Mouse (Mus musculus) forebrain, embryonic 16.5 days (tissue): Measurements from ENCODE around the gene AC153137.1. TPM values are rescaled to one million over a fixed set of nuclear protein-coding genes. Genes with fewer than 3 reads are reported as not detected.

ENCODE experiments used
- ATAC-seq: fragments of 200-750 bp; cut with Nextera tagmentation; 2 replicates; pipeline ENCODE4 v1.8.0; 2017; ENCODE audit warnings: mild to moderate bottlenecking, moderate library complexity
- H3K27ac ChIP-seq: fragments of 300-500 bp; sonication (generic); 2 replicates; pipeline ENCODE4 v1.5.1; 2014; ENCODE audit warnings: low read length, control low read depth
- H3K27me3 ChIP-seq: fragments of 300-500 bp; sonication (generic); replicated peaks from 2 replicates; pipeline ENCODE4 v1.6.1; 2014; ENCODE audit warnings: low read length; ENCODE audit not compliant: control insufficient read depth, insufficient read depth
- H3K36me3 ChIP-seq: fragments of 300-500 bp; sonication (generic); 2 replicates; pipeline ENCODE4 v1.6.1; 2014; ENCODE audit not compliant: control insufficient read depth, insufficient read depth
- H3K4me1 ChIP-seq: fragments of 300-500 bp; sonication (generic); replicated peaks from 2 replicates; pipeline ENCODE4 v1.6.1; 2014; ENCODE audit warnings: low read length; ENCODE audit not compliant: control insufficient read depth, insufficient read depth
- H3K4me2 ChIP-seq: fragments of 300-500 bp; sonication (generic); 2 replicates; pipeline ENCODE4 v1.6.1; 2014; ENCODE audit warnings: mild to moderate bottlenecking, low read length, control low read depth
- H3K4me3 ChIP-seq: fragments of 300-500 bp; sonication (generic); replicated peaks from 2 replicates; pipeline ENCODE4 v1.5.1; 2014; ENCODE audit warnings: mild to moderate bottlenecking, low read length, control low read depth
- H3K9ac ChIP-seq: fragments of 300-500 bp; sonication (generic); replicated peaks from 2 replicates; pipeline ENCODE4 v1.6.1; 2014; ENCODE audit warnings: low read depth, low read length, control low read depth
- H3K9me3 ChIP-seq: fragments of 300-500 bp; sonication (generic); 2 replicates; pipeline ENCODE4 v1.6.1; 2016; ENCODE audit warnings: low read length; ENCODE audit not compliant: control insufficient read depth
- WGBS: fragments of 180-500 bp; shearing (Covaris S2); extraction: QIAGEN DNeasy Blood & Tissue Kit; methylation state at CpG from one replicate; pipeline ENCODE4 v1.1.7; 2014; 5-methylcytosine and 5-hydroxymethylcytosine counted together
- polyA plus RNA-seq: library from polyadenylated mRNA; unstranded; fragments of >200 nt; fragmentation: Nextera tagmentation; extraction: Ambion mirVana; gene quantifications from 2 replicates; pipeline ENCODE4 v1.2.1, GENCODE M21; 2015

AC153137.1 gene
- polyA plus RNA-seq, 1 experiment from 2014 or later = not detected

DNA sequence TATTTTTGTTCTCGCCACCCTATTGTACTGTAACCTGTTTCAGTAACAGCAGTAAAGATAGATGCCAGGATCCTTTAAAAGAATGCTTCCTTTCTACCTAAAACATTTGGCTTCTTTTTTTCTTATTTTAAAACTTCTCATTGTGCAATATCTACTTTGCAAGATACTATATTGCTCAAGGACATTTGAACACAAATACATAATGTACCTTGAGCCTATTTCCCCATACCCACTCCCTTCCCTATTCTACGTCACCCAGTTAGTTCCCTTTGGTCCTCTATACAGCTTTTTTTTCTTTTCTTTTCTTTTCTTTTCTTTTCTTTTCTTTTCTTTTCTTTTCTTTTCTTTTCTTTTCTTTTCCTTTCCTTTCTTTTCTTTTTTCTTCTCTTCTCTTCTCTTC lies 47.6 kb downstream of the AC153137.1 start:
- H3K9me3 ChIP-seq = no peaks in the 10 kb centered on the region
- H3K4me2 ChIP-seq = no peak overlapping the region
- no peaks in the 10 kb centered on the region for H3K4me1 ChIP-seq
- H3K36me3 ChIP-seq = no peaks in the 10 kb centered on the region
- H3K27me3 ChIP-seq = no peaks in the 10 kb centered on the region
- WGBS = 76% methylated on average over 2 of the region's 2 CpGs
- H3K27ac ChIP-seq = no peak overlapping the region
- ATAC-seq = no peak
- no peak overlapping the region for H3K4me3 ChIP-seq
- H3K9ac ChIP-seq = no peak overlapping the region

Other genes starting within 250 kb of the AC153137.1 start
- gene Phf3, start 104.0 kb downstream of the AC153137.1 start, polyA plus RNA-seq = 43.9 and 44.0 TPM in 2 replicates
- not detected in 2 replicates for gene Lgsn, start 198.4 kb upstream of the AC153137.1 start, polyA plus RNA-seq
- not detected in 2 replicates for gene 4931428L18Rik, start 244.7 kb upstream of the AC153137.1 start, polyA plus RNA-seq
- not detected in 2 replicates for gene Pih1d3, start 244.9 kb upstream of the AC153137.1 start, polyA plus RNA-seq